Mouse (Mus musculus) ES-Bruce4 (cell line): ENCODE results near the gene Slc35f6. TPM values are rescaled to one million over a fixed set of nuclear protein-coding genes. Genes with fewer than 3 reads are reported as not detected.
A peak's percentile ranks its signal among the peaks of the same experiment; 100 is the strongest.

ENCODE experiments used
- H3K27ac ChIP-seq: 2 replicates; pipeline ENCODE4 v1.5.1; 2012; ENCODE audit warnings: low read length, inconsistent platforms; ENCODE audit not compliant: insufficient read depth
- H3K27me3 ChIP-seq: 2 replicates; pipeline ENCODE4 v1.6.1; 2012; ENCODE audit warnings: mild to moderate bottlenecking, low read length, inconsistent platforms; ENCODE audit not compliant: control insufficient read depth, poor library complexity, insufficient read depth, severe bottlenecking
- H3K36me3 ChIP-seq: 2 replicates; pipeline ENCODE4 v1.6.1; 2012; ENCODE audit warnings: inconsistent platforms, mild to moderate bottlenecking, low read length, moderate library complexity; ENCODE audit not compliant: control insufficient read depth, poor library complexity, insufficient read depth, severe bottlenecking
- H3K4me1 ChIP-seq: one replicate; pipeline ENCODE4 v1.8.1; 2011; ENCODE audit warnings: low read length; ENCODE audit not compliant: control insufficient read depth, insufficient read depth
- H3K4me3 ChIP-seq: 2 replicates; pipeline ENCODE4 v1.5.1; 2011; ENCODE audit warnings: low read depth, mild to moderate bottlenecking, low read length
- H3K9ac ChIP-seq: 2 replicates; pipeline ENCODE4 v1.6.1; 2012; ENCODE audit warnings: low read depth, mild to moderate bottlenecking, inconsistent platforms; ENCODE audit not compliant: poor library complexity, severe bottlenecking
- H3K9me3 ChIP-seq: replicated peaks from 2 replicates; pipeline ENCODE4 v1.6.1; 2012; ENCODE audit warnings: mild to moderate bottlenecking, low read length, inconsistent platforms; ENCODE audit not compliant: control insufficient read depth, poor library complexity, insufficient read depth, severe bottlenecking
- CTCF ChIP-seq: IDR thresholded peaks from one replicate; pipeline ENCODE4 v1.8.1; 2011; ENCODE audit warnings: low read depth, low read length
- EP300 ChIP-seq: IDR thresholded peaks from 2 replicates; pipeline ENCODE4 v1.6.1; 2011; ENCODE audit warnings: low read depth, low read length; ENCODE audit not compliant: insufficient read depth
- POLR2A ChIP-seq: IDR thresholded peaks from one replicate; pipeline ENCODE4 v1.8.1; 2011; ENCODE audit warnings: low read length; ENCODE audit not compliant: insufficient read depth
- polyA plus RNA-seq: library from polyadenylated mRNA; stranded (reverse); fragments of >200 nt; gene quantifications from 2 replicates; pipeline ENCODE4 v1.2.4, GENCODE M21; 2011; ENCODE audit warnings: low read depth; ENCODE audit not compliant: missing spikeins, insufficient read depth, insufficient read length

The Slc35f6 gene
- polyA plus RNA-seq, 1 experiment, result 17.6 TPM

DNA sequence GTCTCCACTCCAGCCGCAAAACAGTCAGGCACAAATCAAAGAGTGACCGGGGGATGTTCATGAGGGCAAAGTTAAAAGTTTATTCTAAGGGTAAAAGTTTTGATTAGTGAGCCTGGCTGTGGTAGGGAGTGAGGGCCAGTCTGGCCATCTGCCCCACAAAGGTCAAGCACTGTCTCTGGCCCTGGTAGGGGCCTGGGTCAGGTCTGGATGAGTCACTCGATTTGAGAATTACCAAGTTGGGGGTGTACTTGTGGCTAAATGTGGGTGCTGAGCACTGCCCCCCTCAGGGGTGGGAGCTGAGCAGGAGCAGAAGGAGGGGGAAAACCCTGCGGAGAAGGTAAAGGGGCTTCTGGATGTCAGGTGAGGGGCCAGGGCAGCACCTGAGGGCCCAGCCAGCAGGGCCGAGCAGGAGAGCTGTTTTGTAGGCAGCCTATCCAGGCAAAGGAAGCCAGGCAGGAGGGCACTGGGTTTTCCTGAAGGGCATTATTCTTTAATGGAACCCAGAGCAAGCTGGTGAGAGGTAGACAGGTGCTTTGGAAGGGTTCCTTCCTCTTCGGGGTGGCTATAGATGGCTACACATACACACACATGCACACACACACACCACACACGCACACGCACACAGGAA, 29.2 kb upstream of the Slc35f6 start:
- no peak overlapping the region for H3K9ac ChIP-seq
- H3K36me3 ChIP-seq, result no peaks in the 10 kb centered on the region
- H3K4me1 ChIP-seq, result peaks cover 6% of the 10 kb centered on the region
- TF ChIP-seq CTCF, result no peak
- no peak for TF ChIP-seq EP300
- TF ChIP-seq POLR2A, result no peak
- no peaks in the 10 kb centered on the region; the same call in 1 of the 2 replicates for H3K27me3 ChIP-seq
- no peaks in the 10 kb centered on the region for H3K9me3 ChIP-seq
- no peak overlapping the region for H3K27ac ChIP-seq
- no peak overlapping the region for H3K4me3 ChIP-seq

DNA sequence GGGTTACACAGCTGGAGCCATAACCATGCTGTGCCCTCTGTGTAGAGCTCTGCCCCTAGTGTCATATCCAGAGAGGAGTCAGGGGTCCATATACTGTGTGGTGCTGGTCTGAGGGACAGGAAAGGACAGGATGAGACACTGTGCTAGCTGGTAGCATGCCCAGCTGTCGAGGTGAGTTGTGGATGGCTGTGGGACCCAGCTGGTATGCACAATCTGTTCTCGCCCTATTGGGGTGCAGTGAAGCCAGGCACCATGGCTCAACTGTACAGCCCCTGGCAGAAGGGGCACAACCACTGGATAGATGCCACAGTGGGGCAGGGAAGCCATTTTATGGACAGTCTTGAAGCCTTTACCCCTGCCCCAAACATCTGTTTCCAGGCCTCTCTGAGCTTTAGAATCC, 28.5 kb upstream of the Slc35f6 start:
- Histone ChIP-seq H3K27me3 (no peaks in the 10 kb centered on the region; the same call in 1 of the 2 replicates), H3K27ac (no peak overlapping the region), H3K9ac (no peak overlapping the region), H3K36me3 (no peaks in the 10 kb centered on the region), H3K4me1 (peaks cover 6% of the 10 kb centered on the region), H3K4me3 (no peak overlapping the region), H3K9me3 (no peaks in the 10 kb centered on the region)
- TF ChIP-seq POLR2A (no peak), CTCF (no peak), EP300 (no peak)

DNA sequence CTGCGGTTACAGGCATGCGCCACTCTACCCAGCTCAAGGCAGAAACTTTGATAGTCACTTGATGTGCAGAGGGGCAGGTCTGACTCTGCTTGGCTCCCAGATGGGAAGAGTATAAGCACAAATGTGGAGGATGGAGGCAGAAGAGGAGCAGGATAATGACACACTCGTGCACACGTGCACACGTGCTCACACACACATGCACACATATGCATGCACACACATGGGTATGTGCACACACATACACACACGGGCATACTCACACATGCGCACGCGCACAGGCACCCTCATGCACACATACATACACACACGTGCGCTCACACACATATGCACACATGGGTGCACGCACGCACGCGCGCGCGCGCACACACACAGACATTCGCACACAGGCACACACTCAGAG, 27.2 kb upstream of the Slc35f6 start:
- Histone ChIP-seq H3K9ac (no peak overlapping the region), H3K4me1 (peaks cover 2% of the 10 kb centered on the region), H3K9me3 (no peaks in the 10 kb centered on the region), H3K36me3 (no peaks in the 10 kb centered on the region), H3K27ac (no peak overlapping the region), H3K4me3 (no peak overlapping the region), H3K27me3 (no peaks in the 10 kb centered on the region; the same call in 1 of the 2 replicates)
- TF ChIP-seq CTCF (no peak), EP300 (no peak), POLR2A (no peak)

DNA sequence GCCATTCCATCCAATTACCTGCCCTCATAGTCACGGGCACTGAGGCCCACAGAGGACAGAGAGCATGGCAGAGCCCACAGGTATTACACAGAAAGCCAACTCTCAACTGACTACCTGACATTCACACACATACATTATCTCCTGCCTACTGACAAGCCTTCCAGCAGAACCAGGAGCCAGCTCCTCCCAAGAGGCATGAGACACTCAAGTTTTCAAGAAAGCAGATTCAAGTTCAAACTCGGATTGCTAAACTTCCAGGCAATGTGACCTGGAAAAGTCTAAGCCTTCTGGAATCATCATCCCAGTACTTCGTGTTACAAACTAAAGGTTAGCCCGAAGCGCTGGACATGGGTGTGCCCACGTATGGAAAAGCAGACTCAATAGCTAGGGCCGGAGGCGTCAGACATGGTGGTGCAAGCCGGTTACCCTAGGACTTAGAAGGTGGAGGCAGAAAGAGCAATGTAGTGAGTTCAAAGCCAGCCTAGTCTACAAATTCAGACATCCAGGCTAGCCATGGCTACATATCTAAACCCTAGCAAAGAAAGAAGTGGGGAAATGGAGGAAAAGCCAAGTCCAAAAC, 26.4 kb upstream of the Slc35f6 start:
- H3K4me1 ChIP-seq, result peaks cover 2% of the 10 kb centered on the region
- no peaks in the 10 kb centered on the region for H3K9me3 ChIP-seq
- no peak overlapping the region for H3K4me3 ChIP-seq
- no peak for TF ChIP-seq CTCF
- no peak for TF ChIP-seq EP300
- no peak for TF ChIP-seq POLR2A
- no peaks in the 10 kb centered on the region for H3K36me3 ChIP-seq
- H3K27ac ChIP-seq, result no peak overlapping the region
- no peaks in the 10 kb centered on the region; the same call in 1 of the 2 replicates for H3K27me3 ChIP-seq
- H3K9ac ChIP-seq, result no peak overlapping the region

DNA sequence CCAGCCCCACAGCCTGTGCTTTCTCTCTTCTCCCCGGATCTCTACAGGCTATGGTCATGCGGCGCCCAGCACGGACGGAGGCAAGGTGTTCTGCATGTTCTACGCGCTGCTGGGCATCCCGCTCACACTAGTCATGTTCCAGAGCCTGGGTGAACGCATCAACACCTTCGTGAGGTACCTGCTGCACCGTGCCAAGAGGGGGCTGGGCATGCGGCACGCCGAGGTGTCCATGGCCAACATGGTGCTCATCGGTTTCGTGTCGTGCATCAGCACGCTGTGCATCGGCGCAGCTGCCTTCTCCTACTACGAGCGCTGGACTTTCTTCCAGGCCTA, 25.9 kb upstream of the Slc35f6 start:
- Histone ChIP-seq H3K9me3 (no peaks in the 10 kb centered on the region), H3K27ac (no peak overlapping the region), H3K4me1 (no peaks in the 10 kb centered on the region), H3K4me3 (peak overlapping the region; percentile 11), H3K27me3 (no peaks in the 10 kb centered on the region; the same call in 1 of the 2 replicates), H3K9ac (no peak overlapping the region), H3K36me3 (no peaks in the 10 kb centered on the region)
- TF ChIP-seq CTCF (no peak), POLR2A (no peak), EP300 (no peak)

DNA sequence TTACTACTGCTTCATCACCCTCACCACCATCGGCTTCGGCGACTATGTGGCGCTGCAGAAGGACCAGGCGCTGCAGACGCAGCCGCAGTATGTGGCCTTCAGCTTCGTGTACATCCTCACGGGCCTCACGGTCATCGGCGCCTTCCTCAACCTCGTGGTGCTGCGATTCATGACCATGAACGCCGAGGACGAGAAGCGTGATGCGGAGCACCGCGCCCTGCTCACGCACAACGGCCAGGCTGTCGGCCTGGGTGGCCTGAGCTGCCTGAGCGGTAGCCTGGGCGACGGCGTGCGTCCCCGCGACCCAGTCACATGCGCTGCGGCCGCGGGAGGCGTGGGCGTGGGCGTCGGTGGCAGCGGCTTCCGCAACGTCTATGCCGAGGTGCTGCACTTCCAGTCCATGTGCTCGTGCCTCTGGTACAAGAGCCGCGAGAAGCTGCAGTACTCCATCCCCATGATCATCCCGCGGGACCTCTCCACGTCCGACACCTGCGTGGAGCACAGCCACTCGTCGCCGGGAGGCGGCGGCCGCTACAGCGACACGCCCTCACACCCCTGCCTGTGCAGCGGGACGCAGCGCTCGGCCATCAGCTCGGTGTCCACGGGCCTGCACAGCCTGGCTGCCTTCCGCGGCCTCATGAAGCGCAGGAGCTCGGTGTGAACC, 25.4 kb upstream of the Slc35f6 start:
- Histone ChIP-seq H3K27ac (no peak overlapping the region), H3K9me3 (no peaks in the 10 kb centered on the region), H3K4me1 (no peaks in the 10 kb centered on the region), H3K9ac (no peak overlapping the region), H3K36me3 (no peaks in the 10 kb centered on the region), H3K4me3 (peak overlapping the region; percentile 11), H3K27me3 (no peaks in the 10 kb centered on the region; the same call in 1 of the 2 replicates)
- TF ChIP-seq EP300 (no peak), CTCF (no peak), POLR2A (no peak)
